Mouse (Mus musculus) CD4-positive naive resting alpha-beta T cell, adult 76 days (primary cell): ENCODE measurements around the gene Aqp1. TPM values are rescaled to one million over a fixed set of nuclear protein-coding genes. Genes with fewer than 3 reads are reported as not detected.

Experiments used
- total RNA-seq: library from RNA; stranded (reverse); gene quantifications from one replicate; pipeline ENCODE4 v1.2.4, GENCODE M21; 2023

Gene Aqp1
- total RNA-seq: 3.3 TPM

GRCm38 (mm10) chr6:55335989-55336514 is at the start of gene Aqp1:
TSS of gene Aqp1 (plus strand) at chr6:55336432.

GRCm38 (mm10) chr6:55376076-55376475 is 39.8 kb downstream of the Aqp1 start, which contains the start of gene Ghrhr:
TSS of gene Ghrhr (plus strand) at chr6:55376295.

Other genes starting within 250 kb of the Aqp1 start
- not detected for gene Crhr2, start 203.4 kb upstream of the Aqp1 start, total RNA-seq
- gene Inmt, start 161.4 kb upstream of the Aqp1 start, total RNA-seq: not detected
- 0.18 TPM for gene Mindy4, start 133.0 kb upstream of the Aqp1 start, total RNA-seq
- not detected for gene Ghrhr, start 39.9 kb downstream of the Aqp1 start, total RNA-seq
- gene Adcyap1r1, start 115.5 kb downstream of the Aqp1 start, total RNA-seq: not detected